Mouse (Mus musculus) spleen, adult 18-20 months (tissue): Measurements from ENCODE around the gene Lama4.

ENCODE experiments used
- DNase-seq, 2 experiments: peaks; one replicate each; pipeline ENCODE4 v3.0.0; 2022; ENCODE audit warnings: mixed read lengths in 2 of 2

The Lama4 gene

DNA sequence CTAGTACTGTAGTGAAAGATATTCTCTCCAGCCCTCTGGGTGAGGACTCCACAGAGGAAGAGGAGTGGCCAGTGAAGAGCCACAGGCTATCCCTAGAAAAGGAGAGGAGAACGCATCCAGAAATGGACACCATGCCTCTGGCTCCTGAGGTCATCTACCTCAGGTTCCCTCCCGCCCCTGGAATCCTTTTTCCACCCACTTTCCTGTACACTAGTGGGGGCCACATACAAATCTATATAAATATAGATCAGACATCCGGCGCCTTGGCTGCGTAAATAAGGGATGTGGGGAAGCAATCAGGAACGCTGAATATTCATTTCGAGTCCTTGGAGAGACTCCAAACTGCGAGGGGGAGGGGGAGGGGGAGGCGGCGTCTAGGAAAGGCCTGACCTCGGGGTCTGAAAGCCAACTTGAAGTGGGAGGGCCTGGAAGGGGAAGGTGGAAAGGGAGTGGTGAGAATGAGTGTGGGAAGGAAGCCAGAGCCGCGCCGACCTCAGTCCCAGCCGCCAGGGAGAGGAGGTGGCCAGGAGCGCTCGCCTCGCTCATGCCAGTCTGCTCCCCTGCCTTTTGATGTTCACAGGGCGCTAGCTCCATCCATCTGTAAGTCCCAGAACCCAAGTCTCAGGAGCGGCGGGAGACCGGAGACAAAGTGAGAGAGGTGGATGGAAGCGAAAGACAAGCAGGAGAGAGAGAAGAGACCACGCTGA lies at the start of gene Lama4:
TSS of gene Lama4 (plus strand) at position 441 of the 707 bp plus-strand sequence.
- no peak for DNase-seq

DNA sequence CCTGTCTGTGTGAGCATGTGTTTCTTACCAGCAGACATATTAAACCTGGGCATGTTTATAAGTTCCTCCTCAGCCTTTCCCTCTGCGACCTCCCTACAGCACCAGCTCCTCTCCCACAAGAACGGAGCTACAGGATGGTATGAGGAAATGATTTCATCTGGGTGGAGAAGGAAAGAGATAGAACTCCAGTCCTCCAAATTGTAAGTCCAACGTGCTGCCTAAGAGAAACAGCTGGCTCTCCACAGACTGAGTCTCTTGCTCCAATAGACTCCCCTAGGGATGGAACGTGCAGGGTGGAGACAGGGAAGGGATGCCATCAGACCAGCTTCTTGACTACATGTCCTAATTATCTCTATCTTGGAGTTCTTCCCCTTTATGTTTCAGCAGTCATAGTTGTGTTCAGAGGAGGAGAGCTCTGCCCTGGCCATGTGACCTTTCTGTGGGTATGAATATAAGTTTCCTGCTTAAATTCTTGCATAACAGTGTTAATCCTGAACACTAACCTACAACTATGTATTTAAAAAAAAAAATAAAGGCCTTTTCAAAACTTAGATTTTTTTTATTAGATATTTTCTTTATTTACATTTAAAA lies 49.2 kb upstream of the Lama4 start:
- no peak for DNase-seq

DNA sequence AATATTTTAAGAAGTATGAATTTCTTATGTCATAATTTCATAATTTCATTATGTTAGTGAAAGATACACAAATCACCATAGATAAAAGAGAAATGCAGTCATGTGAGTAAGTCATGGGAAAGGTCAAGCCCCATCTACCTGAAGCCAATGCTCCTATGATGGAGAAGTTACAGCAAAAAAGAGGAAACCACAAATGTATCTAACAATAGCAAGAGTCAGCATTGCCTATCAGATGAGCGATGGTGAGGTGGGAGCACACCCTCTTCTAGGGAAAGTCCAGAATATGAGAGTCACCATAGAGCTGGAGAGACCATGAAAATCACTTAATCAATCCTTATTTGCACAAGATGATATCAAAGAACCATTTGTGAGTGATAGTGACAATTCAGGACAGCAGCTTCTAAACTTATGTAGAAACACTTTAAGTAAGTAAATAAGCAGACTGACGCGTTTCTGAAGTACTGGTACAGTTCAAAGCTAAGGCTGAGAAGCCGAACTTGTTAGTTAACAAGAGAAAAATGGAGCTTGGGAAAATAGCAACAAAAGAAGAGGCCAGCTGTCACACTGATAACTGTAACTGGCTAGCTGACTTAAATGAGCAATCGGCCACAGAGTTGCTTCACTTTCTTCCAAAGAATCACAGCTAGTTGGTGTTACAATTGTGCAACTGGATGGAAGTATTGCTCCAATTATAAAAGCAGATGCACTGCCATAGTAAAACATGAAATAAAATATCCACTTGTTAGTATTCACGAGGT lies 36.2 kb upstream of the Lama4 start:
- DNase-seq: no peak

DNA sequence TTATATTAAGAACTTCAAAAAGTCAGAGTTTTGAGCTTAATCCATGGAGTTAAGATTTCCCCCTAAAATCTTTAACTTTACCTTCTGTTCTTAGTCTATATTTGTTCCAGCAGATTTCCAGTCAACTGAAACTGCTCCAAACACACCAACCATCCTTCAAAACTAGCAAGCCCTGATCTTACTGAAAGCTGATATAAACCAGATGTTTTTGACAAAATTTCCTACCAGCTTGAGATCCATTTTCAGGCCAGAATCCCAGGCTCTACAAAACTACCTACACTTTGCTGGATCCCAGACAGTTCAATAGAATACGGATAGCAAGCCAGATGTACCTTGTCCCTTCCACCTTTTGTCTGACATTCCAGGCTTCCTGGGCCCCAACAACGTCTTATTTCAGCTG lies 20.6 kb upstream of the Lama4 start:
- no peak for DNase-seq

DNA sequence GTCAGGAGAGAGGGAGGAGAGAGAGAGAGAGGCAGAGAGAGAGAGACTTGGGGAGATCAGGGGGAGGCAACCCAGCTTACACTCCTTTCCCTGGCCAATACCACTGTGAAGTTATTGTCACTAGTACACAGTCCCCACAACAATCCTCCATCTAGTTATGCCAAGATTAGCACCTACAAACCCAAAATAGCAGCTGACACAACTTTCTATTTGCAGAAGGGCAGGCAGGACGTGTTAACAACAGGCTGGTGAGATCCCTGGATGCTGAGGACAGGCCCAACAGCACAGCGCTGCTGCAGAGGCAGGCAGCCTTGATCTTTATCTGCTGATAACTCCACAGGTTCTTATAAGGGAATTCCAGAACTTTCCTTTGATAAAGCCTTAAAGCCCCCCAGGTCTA lies 3.4 kb upstream of the Lama4 start:
- no peak for DNase-seq

DNA sequence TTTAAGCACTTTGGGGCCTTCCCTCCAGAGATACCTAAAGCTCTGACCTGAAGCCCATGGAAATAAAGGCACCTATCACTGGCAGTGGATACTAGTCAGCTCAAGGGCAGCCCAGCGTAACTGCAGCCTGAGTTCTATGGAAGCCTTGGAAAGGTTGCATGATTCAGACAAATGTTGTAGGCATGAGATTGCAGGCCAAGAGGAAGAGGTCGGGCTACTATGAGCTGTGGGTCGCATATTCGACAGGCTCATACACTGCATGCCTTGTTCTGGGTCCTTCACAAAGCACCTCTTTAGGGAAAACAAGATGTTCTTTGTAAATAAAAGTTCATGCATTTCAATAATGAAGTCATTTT lies 618 bp upstream of the Lama4 start:
- no peak for DNase-seq

DNA sequence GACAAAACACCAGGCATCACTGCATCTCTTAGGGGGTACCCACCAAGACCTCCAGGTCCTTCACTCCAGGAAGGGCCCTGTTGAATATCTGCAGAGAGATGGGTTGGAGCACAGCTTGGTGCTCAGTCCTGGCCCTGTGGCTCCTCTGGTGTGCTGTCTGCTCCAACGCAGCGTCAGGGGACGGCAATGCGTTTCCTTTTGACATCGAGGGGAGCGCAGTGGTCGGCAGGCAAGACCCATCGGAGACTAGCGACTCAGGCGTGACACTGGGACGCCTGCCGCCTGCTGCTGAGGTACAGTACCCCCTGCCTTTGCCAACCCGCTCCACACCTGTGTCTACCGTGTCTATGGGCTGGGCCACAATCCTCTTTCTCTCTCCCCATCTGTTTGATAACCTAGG lies 542 bp downstream of the Lama4 start:
- no peak for DNase-seq

DNA sequence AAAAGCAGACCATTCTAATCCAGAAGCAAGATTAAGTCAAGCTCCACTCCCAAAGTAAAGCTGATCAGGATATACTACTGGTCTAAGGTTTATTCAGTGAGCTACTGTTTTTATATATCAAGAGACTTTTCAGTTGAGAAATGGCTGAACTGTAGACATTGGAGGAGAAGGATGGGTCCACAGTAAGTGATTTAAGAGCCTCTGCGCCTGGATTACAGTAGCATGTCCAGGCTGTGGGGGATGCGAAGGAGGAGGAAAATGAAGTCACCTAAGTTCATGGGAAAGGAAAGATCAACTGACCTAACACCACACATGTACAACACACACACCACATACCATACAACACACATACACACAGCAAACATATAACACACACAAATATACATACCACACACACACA lies 1.3 kb downstream of the Lama4 start:
- DNase-seq: no peak

DNA sequence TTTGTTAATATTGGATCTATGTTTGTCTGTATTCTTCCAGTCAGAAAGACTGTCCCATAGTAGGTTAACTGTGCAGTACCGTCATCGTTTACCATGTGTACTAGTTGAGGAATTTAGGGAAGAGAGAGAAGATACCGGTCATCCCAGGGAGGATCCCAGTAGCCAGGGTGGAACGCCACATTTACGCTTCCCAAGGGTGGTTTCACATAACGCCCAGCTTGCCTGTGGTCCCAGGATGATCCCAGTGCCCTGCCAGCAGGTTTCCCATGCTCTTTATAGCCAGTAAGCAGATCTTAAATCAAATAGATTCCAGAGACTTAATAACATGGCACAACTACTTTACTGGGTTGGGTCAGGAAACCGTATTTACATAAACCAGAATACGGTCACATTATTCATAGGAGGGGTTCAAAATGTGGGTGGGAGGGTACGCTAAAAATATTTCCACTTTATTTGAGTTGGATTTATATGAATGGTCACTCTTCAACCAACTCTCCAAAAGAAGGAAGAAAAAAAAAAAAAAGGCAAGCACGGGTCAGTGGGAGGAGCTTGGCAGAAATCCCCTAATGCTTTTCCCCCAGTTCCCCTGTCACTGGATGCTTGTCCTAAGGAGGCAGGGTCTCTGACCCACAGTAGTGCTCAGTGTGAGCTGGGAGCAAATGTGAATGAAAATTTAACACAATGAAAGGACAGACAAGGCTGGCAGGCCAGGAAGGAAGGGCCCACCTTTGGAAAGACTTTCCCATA lies 3.2 kb downstream of the Lama4 start:
- DNase-seq: no peak

DNA sequence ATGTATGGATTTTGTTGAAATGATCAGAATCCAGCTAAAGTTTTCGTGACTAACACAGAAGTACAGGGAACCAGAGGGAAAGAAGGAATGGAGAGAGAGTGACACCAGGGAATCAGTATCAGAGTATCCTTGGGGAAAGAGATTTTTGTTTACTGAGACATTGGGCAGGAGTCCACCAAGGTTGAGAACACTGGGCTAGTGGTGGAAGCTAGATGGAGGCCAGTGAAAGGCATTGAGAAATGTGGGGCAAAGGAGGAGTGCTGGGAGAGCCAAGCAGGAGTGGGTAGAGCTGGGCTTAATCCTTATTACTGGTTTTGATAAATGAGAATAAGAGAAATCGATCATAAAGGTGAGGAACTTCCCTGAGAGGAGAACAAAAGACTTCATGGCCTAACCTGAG lies 4.2 kb downstream of the Lama4 start:
- no peak for DNase-seq

DNA sequence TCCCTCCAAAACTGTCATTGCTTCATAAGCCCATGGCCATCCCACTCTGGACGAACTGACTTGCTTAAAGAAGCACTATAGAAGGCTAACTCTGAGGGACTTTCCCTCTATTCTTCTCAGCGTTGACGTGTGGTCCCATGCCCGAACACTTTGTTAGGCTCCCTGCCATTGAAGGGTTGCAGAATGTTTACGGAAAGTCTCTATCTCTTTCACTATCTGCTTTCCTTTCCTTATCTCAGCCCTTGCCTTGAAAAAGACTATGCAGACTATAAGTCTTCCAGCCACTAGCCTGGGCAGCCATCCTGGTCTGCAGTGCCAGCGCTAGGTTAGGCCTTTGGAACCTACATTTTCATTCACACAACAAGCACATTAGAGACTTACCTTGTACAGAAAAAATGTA lies 4.7 kb downstream of the Lama4 start:
- DNase-seq: no peak

DNA sequence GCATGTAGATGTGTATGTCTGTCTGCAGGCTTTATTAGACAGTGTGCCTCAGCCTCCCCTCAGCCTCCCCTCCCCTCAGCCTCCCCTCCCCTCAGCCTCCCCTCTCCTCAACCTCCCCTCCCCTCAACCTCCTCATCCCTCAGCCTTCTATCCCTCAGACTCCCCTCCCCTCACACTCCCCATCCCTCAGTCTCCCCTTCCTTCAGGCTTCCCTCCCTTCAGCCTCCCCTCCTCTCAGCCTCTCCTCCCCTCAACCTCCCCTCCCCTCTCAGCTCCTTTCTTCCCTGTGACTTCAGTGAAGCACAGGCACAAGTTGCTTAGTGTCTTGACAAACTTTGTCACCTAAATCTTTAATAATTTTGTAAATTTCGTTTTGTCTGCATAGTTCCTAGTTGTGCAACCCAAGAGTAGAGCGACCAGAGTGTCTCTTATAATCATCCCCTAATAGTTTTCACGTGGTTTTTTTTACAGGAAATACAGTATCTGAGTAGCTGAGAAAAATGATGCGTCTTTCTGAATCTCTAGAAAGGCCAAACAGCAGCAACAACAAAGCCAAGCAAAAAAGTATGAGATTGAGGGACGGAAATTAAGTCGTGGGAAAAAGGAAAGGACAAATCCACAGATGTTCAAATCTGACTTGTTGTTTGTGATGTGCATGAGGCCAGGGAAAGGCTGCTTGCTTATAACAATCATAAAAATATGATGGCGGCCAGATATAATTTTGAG lies 7.1 kb downstream of the Lama4 start:
- DNase-seq: no peak

DNA sequence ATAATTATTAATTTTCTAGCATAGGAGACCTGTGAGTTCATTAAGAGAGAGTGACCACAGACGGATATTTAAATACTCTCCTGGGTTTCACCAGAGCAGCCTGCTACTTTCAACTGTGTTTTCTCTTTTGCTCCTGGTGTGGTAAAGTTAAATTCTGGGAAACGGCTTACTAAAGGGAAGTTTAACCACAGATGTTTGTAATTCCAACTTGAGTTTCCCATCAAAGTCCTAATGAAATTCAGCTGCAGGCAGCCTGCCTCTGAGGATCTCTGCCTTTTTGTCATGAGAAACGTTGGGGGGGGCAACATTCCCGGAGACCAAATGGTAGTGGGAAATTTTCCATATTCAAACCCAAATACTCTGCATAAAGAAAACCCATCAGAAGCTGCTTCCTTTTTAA lies 7.7 kb downstream of the Lama4 start:
- DNase-seq: no peak

DNA sequence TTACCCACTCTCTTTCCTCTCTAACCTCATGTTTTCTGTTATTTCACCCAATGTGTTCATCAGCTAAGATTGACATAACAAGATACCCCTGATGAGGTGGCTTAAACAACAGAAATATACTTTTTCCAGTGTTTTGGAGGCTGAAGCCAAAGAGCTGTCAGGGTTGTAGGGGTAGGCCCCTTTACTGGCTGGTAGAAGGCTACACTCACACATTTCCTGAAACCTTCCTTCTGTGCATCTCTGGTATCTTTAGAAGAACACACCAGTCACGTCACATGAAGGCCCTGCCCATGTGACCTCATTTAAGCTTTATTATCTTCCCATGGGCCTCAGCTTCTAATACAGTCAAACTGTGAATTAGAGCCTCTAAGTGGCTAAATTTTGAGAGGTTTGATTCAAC lies 12.9 kb downstream of the Lama4 start:
- DNase-seq: no peak

DNA sequence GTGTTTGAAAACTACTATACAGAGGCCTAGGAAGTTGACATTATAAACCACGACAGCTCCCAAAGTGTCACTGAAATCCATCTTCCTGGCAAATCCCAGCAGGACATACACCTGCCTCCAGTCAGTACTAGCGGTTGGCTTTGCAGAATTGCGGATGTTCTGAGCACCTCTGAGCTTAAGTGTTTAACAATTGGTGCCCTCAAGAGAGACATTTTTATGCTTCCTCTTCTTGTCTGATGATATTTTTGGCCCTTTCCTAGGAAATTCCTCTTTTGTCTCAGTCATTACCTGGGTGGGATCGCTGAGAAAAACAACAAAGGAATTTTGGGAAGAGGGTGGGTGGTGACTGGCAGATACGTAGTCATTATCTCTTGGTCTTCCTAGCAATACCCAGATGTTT lies 14.4 kb downstream of the Lama4 start:
- DNase-seq: no peak

DNA sequence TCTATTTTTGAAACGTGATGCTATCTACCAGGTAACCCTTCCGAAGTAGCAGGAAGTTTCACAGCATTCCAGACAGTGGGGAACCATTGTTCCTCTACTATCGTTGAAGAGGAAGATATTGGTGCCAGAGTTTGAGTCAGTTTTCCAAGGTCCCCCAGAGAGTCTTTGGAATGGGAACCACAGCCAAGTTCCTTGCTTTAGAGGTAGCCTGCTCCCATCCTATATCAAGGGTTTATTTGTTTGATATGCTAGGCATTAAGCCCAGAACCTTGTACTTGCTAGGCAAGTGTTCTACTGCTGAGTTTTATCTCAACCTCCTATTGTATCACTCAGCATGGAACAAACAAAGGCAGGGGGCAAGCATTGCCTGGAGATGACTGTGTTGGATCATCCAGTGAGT lies 15.7 kb downstream of the Lama4 start:
- no peak for DNase-seq

DNA sequence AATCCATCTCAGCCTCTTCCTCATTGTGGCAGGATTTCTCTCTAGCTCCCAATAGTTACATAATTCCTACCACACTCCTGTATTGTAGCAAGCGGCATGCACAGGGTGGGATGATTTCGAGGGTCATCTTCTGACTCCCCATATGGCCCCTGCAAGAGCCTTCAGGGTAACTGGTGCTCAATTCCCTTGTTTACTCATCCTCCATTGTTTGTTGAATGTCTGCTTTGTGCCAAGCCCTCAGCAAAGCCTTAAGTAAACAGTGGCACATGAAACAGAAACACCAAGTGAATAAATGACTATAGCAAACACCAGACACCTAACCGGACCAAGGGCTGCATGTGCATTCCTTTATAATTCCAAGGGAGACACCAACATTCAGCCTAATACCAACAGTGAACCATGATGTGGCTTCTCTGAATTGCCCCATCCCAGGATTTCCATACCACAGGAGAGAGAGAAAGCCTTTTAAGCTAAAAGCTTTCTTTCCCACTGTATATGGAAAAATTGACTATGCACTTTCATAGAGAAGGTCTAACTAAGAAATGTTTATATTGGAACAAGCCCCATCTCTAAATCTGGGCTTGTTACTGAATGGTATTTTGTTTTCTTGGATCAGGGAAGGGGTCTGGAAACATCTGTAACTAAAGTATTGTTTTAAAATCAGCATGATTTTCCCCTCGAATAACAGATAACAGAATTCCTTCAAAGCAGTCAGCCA lies 19.2 kb downstream of the Lama4 start:
- no peak for DNase-seq

DNA sequence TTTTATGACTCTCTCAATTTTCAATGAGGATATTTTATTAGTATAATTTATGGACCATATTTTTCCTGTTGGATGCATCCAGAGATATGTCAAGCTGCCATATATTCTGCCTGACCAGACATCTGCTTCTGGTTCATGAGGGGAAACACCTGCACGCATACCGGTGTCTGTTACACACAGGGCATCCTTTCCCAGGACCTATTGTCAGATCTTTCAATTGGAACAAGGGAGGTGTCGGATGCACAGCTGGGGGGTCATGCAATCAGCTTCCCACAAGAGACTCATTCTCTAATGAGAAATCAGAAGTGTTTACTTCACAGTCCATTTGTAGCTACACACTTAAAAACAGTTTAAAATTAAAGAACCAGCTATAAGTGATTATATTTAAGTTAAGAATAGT lies 20.7 kb downstream of the Lama4 start:
- no peak for DNase-seq

DNA sequence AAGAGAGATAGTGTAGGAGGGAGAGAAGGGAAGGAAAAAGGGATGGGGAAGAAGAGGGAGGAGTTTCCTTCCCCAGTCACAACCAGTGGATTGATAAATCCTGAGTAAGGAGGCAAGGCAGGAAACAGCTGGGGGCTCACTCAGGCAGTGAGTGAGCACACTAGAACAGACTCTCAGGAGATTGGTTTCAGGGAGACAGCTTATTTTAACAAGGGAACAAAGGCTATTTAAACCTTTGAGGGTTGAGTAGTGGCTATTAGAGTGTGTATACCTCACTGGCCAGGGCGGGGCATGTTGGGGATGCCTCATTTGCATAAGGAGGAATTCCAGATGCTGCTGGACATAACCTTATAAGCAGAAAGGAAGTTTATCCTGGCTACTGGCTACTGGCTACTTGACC lies 27.5 kb downstream of the Lama4 start:
- no peak for DNase-seq

DNA sequence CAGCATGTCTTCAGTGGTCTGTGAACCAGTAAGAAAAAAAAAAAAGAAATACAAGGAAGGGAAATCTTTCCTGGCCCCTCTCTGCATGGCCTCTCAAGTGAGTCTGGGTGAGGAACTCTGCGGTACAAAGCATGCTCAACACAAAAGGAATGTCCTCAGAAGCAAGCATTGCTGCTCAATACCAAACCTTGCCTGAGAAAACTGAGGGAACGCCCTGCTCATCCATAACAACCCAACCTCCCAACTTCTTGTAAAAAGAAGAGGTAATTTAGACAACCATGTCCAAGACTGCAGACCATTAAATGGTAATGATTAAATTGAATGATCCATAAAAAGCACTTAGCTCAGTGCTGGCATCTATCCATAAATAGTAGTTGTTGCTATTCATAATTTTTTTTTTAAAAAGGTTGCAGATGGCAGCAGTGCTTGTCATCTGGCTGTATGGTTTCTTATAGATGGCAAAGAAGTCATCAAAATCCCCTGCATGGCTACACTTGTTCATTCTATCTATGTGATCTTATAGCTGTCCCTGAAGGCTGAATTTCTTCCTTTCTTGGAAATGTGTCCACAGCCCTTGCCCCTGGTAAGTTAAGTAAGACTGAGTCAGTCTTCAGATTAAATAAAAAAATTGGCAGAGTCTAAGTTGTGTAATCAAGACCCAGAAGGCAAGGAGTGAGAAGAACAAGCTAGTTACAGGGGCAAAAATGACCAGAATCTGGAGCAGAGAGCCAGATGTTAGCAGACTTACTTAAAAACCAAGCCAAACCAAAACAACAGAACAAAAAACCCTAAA lies 28.5 kb downstream of the Lama4 start:
- no peak for DNase-seq

DNA sequence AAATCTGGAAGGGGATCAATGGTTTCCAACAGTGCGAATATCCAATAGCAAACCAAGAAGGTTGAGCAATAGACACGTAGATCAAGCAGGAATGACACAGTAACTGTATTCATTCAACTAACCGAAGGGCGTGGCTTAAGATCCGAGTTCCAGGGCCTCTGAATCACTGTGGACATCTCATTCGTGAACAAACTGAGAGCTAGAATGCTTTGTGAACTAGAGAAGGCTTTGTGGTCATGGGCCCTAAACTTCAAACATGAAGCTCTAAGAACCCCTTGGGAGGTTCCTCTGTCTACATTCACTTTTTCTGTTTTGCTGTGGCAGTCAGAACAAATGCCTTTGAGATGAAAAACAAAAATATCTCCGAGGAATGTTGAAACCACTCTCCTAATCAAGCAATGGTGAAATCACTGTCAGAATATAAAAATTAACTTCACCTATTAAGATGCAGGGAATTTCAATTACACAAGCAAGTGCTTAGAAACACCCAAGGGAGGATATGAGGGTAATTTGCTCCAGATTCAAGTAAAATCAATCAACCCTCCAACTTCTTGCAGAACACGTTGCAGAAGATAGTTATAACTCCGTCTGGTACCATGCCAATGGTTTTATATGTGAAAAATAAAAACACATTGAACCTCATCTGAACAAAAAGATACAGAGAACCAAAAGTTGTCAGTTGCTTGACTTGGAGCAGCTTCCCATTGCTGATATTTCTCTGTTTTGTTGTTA lies 29.6 kb downstream of the Lama4 start:
- DNase-seq: no peak
